Mouse (Mus musculus): ENCODE measurements around the gene E2f4. TPM values are rescaled to one million over a fixed set of nuclear protein-coding genes. Genes with fewer than 3 reads are reported as not detected.

E2f4 gene
- polyA plus RNA-seq (2012; rRNA removed), result 125 and 134 TPM in 2 replicates

DNA sequence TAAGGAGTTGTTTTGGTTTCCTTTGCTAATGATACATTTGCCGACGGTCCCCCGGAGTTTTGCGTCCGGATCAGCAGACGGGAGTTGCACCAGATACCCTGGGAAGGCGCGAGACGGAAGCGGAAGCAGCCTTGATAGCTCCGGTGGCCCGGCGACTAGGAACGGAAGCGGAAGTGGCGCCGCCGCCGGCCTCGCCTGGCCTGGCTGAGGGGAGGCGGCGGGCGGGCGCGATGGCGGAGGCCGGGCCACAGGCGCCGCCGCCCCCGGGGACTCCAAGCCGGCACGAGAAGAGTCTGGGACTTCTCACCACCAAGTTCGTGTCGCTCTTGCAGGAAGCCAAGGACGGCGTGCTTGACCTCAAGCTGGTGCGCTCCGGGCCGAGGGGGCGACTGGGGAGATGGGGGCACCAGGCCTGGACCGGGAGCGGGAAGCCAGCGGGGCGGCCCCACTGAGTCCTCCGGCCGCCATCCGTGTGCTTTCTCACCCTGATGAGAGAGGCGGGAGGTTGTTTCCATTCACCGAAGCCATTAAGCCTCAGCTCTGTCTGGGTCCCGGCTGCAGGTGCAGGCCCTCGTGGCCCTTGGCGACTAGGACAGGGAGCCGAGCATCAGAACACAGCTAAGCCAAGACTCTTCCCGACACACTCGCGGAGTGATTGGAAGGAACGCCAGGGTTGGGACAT is at the start of gene E2f4:
E2f4 (plus strand) TSS at position 153 of the 682 bp plus-strand sequence.

DNA sequence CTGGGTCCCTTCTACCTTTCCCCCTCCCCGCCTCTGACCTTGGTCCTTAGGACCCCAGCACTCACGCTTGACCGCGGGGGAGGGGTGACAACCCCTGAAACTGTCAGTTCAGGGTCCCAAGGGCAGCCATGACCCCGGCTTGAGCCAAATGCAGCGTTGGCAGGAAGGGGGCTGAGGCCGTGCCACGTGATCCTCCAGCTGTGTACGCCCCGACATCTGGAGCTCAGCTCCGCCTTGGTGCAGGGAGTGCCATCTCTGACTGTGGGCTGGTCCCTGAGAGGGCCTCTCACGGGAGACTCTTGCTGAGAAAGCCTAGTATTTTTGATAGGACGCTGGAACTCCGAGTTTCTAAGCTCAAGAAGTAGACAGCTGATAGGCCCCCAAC is 42.5 kb upstream of the E2f4 start, which contains the start of gene B3gnt9:
B3gnt9 (minus strand) TSS at position 188 of the 385 bp plus-strand sequence.

DNA sequence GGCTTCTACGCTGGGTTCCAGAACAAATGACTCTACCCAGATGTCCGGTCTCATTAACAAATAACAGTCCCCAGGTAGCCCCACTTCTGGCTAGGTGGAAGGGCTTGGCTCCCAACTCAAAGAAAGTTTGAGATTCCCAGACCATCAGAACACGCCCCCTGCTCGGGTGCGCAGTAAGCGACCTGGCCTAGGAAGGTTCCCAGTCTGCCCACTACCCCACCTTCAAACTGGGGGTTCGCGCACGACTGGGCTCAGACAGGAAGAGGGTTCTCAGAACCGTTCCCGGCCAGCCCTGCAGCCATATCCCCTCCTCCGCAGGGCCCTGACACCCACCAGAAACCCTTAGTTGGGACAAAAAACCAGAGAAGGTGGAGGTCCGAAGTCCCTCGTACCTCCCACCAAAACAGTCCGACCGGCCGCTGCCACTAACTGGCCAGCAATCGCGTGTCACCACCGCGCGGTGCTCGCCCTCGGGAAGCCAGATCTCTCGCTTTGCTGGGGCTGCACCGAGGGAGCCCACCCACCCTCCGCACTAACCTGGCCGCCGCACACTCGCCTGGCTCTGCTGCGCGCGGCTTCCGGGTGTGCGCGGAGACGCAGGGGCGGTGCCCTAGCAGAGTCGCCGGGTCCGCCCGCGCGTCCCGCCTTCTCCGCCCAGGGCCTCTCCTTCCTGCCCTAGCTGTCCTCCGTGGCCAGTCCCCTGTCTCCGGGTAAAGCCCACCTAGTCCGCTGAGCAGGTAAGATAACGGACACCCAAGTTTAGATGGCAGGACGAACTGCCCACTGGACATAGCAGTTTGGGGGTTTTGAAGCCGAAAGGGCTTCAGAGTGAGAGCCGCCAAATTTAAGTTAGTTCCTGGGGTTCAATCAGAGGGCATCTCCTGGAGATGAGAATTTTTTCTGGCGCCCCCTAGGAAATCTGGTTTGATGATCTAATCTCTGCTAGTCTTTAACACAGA is 33.2 kb upstream of the E2f4 start, which contains the start of the genes Tradd and Fbxl8:
Tradd (minus strand) TSS at position 586 of the 959 bp plus-strand sequence.
Fbxl8 (plus strand) TSS at position 625 of the 959 bp plus-strand sequence.

DNA sequence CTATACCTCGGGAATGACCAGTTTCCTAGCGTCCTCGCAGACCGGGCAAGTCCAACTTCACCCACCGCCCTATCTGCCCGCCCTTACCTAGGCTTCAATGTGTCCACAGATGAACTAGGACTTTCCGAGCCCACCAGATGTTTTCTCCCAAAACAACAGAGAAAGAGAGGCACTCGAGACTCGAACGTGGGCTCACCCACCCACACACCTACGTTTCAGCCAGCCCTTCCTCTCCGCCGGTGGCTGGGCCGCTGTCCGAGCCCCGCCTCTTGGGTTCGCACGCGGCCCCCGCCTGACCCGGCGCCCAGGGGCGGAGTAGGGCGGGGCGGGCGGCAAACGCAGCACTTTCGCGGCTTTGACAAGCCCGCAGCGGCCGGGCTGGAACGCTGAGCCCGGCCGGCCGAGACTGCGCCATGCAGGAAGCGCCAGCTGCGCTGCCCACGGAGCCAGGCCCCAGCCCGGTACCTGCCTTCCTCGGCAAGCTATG is 28.0 kb upstream of the E2f4 start, which contains the start of gene Hsf4:
Hsf4 (plus strand) TSS at position 341 of the 487 bp plus-strand sequence.

DNA sequence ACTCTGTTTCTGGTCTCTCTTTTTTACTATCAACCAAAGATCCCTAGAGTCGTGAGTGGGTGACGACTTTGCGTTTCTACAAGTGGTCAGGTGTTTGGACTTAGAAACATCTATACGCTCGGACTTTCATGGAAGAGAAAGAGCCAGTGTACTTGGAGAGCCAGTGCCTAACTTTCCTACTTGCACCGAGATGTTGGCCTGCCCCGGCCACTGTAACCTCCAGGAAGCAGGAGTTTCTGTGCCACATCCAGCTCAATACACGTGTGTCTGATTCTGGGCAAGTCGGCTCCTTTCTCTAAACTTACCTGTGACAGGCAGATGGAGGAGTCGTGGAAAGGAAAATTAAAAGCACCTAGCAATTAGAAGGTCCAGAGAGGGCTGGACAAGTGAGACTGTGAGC is 21.6 kb upstream of the E2f4 start, which contains the start of gene Nol3:
Nol3 (plus strand) TSS at position 301 of the 400 bp plus-strand sequence.

DNA sequence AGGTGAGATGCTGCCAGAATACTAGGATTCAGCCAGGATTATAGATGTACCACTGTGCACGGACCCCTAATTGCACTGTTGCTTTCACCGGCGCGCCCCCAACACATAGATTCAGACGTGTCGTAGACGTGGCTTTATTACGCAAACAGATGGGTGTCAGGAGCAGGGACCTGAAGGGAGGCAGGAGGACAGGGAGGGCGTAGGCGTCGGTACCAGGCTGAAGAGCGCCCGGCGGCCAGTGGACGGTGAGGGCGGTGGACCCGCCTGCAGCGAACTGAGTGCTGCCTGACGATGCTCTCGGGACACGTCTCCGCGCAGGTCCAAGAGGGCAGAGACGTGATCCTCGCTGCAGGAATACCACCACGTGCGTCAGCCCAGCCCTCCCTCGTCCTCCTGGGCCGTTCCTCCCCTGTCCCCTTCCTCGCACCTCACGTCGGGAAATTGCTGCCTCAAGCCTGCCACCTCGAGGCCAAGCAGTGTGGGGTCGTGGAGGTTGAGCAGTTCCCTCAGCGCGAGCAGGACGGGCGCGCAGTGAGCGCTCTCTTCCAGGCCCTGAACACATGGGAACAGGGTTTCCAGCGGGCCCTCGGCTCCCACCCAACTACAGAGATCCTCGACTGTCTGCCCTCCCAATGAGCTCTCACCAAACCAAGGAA is 7.5 kb upstream of the E2f4 start, which contains the start of gene 4931428F04Rik:
4931428F04Rik (minus strand) TSS at position 60 of the 656 bp plus-strand sequence.

DNA sequence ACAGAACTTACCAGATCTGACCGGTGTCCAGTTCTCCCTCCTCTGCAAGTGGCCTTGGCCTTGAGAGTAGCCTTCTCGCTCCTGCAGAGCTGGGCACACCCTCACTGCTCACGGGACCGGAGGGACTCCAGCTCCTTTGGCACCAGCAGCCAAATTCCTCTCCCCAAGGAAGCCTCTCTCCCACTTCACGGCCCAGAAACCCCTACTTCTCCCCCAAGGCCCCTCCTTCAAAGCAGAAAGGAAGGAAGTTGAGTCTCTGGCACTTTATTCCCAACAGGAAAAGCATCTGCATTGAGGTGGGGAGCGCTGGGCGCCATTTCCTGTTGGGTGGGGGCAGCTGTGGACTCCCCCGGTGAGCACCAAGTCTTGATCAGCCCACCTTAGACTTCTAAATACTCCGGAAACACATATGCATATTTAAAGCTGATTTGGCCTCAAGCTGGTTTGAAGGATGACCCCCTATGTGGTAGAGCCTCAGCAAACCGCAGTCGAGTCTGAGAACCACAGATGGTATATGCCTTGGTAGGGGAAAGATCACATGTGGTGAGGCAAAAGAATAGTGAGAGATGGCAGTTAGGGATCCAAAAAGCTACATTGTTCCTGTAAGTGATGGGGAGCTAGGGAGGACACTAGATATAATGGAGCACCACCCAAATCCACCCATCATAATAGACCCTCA is 1.4 kb upstream of the E2f4 start, which contains the start of gene Exoc3l:
Exoc3l (minus strand) TSS at position 207 of the 679 bp plus-strand sequence.

DNA sequence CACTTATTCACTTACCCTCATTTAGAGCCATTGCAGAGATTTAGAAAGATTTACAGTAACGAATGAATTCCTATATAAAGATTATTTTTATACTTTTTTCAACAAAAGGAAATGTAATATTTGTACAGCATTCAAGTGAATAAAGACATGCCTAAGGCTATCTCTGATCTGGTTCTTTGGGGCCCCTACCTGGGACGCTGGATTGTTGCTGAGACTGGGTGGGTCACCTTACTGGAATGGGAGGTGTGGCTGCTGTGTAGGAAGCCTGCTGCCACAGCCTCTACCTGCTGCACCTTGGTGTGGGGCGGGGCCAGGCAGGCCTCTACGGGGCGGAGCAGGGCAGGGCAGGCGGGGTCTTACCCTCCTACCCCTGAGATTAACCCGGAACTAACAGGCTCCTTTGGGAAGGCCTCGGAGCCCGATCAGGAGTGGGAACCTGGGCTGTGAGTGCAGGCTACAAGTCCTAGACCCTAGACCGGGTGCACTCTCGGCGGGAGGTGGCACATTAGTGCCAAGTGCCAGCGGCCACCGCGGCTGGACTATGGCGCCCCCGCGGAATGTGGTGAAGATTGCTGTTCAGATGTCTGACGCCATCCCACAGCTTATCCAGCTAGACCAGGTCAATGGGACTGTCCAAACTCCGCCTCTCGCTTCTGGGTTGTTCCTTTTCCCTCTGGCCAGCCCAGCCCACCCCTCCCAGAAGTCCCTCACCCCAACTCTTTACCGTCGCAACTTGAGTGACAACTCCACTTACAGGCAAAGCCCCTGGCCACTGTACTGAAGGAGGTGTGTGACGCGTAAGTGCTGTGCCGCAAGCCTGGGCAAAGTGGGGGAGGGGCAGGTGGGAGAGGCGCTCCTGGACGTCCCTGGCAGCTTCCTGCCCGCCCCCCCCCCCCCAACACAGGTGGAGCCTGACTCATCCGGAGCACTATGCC is 8.0 kb downstream of the E2f4 start, which contains the start of gene Elmo3:
Elmo3 (plus strand) TSS at position 391 of the 935 bp plus-strand sequence.

DNA sequence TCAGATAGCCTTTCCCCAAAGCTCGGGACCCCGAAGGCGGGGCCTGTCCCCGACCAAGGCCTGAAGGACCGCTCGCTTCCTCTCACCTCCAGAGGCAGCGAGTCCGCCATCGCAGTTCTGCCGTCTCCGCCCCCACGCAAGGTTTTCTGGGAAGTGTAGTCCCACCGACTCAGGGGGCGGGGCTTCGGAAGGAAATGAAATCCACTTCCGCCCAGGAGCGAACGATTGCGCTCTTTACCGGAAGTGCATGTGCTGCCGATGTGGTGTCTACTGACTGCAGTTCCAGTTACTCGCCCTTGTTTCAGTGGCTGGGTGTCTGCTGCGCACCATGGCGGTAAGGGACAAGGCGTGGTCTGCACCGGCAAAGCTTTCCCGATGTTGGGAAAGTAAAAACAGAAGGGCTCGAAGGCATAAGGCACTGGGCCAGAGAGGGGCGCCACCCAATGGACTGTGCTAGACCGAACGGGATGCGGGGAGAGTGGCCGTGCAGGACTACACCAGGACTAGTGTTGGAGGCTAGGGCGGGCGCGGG is 28.7 kb downstream of the E2f4 start, which contains the start of the genes Lrrc29 and Tmem208:
Lrrc29 (minus strand) TSS at position 138 of the 532 bp plus-strand sequence.
Tmem208 (plus strand) TSS at position 214 of the 532 bp plus-strand sequence.

DNA sequence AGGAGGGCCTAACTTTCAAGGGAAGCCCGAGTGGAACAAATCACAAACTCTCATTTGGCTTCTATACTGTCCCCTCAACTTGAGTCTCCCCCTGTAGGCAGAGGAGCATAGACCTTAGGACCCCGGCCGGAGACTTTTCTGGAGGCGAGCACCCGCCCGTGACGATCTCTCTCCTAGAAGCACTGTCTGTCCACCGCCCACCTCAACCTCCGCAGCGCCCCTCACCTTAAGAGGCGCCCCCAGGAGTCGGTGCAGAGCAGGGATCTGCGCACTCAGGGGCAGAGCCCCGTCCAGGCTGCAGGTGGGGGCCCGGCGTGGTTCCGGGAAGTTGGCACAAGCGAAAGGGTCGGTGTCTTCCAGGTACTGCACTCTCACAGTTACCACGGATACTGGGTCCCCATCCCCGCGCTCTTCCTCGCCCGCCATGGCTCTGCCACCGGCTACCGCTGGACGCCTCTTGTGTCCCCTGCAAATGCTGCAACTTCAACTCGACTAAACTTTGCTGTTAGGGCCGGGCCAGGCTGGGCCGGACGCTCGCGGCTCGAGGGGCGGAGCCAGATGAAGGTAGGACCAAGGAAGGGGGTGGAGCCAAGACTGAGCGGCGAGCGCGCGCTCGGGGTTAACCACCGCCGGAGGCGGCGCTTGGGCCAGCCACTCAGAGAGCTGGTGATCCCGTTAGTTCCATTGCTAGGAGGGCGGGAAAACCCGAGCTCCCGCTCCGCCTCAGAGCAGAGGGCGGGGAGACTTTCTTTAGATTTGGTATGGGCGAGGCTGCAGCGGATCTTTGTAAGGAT is 50.2 kb downstream of the E2f4 start, which contains the start of gene Fhod1:
Fhod1 (minus strand) TSS at position 526 of the 794 bp plus-strand sequence.

DNA sequence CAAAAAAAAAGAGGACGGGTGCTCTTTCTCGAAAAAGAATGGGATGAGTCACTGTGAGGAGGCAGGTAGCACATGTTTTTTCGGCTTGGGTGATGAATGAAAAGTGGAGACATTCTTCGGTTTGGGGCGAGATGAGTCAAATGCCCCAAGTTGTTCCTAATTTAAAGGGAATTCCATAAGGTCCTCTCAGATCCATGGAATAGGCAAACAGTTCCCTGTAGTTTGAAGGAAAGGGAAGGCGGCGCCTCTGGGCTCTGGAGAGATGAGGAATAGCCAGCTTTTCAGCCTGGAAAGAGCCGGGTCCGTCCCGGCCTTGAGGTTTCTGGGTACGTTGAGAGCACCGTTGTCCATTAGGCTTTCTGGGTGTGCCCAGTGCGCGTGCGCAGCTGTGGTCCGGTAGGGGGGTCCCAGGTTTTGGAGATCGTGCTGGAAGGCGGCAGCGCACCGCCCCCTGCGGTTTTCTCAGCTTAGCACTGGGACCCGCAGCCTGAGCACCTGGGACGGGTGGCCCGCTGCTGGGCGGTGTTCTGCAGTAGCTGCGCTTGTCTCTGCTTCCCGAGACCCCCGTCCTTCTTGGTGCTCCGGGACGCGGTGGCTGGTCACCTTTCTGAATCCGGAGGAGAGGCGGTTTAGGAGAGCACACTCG is 51.1 kb downstream of the E2f4 start, which contains the start of gene Slc9a5:
Slc9a5 (plus strand) TSS at position 394 of the 646 bp plus-strand sequence.

Other genes starting within 250 kb of the E2f4 start
- not detected in 2 replicates for gene Ces3a, start 249.1 kb upstream of the E2f4 start, polyA plus RNA-seq (2012; rRNA removed)
- 0.07 TPM in 1 of 2 replicates, not detected in the other for gene Ces3b, start 213.9 kb upstream of the E2f4 start, polyA plus RNA-seq (2012; rRNA removed)
- not detected in 2 replicates for gene Ces4a, start 165.9 kb upstream of the E2f4 start, polyA plus RNA-seq (2012; rRNA removed)
- 6.9 and 10.0 TPM in 2 replicates for gene Cbfb, start 127.0 kb upstream of the E2f4 start, polyA plus RNA-seq (2012; rRNA removed)
- 14.8 and 16.9 TPM in 2 replicates for gene D230025D16Rik, start 72.5 kb upstream of the E2f4 start, polyA plus RNA-seq (2012; rRNA removed)
- 35.2 and 44.8 TPM in 2 replicates for gene B3gnt9, start 42.5 kb upstream of the E2f4 start, polyA plus RNA-seq (2012; rRNA removed)
- 129 and 138 TPM in 2 replicates for gene Tradd, start 33.1 kb upstream of the E2f4 start, polyA plus RNA-seq (2012; rRNA removed)
- 32.7 and 38.4 TPM in 2 replicates for gene Fbxl8, start 33.0 kb upstream of the E2f4 start, polyA plus RNA-seq (2012; rRNA removed)
- gene Hsf4, start 27.9 kb upstream of the E2f4 start, polyA plus RNA-seq (2012; rRNA removed), result 2.5 and 2.8 TPM in 2 replicates
- gene Nol3, start 21.5 kb upstream of the E2f4 start, polyA plus RNA-seq (2012; rRNA removed), result 3.5 and 4.6 TPM in 2 replicates
- gene 4931428F04Rik, start 7.8 kb upstream of the E2f4 start, polyA plus RNA-seq (2012; rRNA removed), result 4.0 TPM in 2 replicates
- 2.5 and 4.1 TPM in 2 replicates for gene Exoc3l, start 1.6 kb upstream of the E2f4 start, polyA plus RNA-seq (2012; rRNA removed)
- gene Elmo3, start 7.9 kb downstream of the E2f4 start, polyA plus RNA-seq (2012; rRNA removed), result 87.8 and 103 TPM in 2 replicates
- 7.6 and 9.6 TPM in 2 replicates for gene Lrrc29, start 28.6 kb downstream of the E2f4 start, polyA plus RNA-seq (2012; rRNA removed)
- gene Tmem208, start 28.7 kb downstream of the E2f4 start, polyA plus RNA-seq (2012; rRNA removed), result 89.6 and 121 TPM in 2 replicates
- gene Fhod1, start 50.3 kb downstream of the E2f4 start, polyA plus RNA-seq (2012; rRNA removed), result 40.7 and 41.1 TPM in 2 replicates
- gene Slc9a5, start 51.2 kb downstream of the E2f4 start, polyA plus RNA-seq (2012; rRNA removed), result 9.1 and 11.1 TPM in 2 replicates
- 0.37 and 0.56 TPM in 2 replicates for gene Plekhg4, start 75.6 kb downstream of the E2f4 start, polyA plus RNA-seq (2012; rRNA removed)
- 0.05 TPM in 1 of 2 replicates, not detected in the other for gene Kctd19, start 115.8 kb downstream of the E2f4 start, polyA plus RNA-seq (2012; rRNA removed)
- gene Lrrc36, start 115.9 kb downstream of the E2f4 start, polyA plus RNA-seq (2012; rRNA removed), result 0.16 and 0.56 TPM in 2 replicates
- gene Tppp3, start 173.9 kb downstream of the E2f4 start, polyA plus RNA-seq (2012; rRNA removed), result 319 and 403 TPM in 2 replicates
- gene Zdhhc1, start 199.2 kb downstream of the E2f4 start, polyA plus RNA-seq (2012; rRNA removed), result 52.7 and 54.0 TPM in 2 replicates
- gene Hsd11b2, start 221.1 kb downstream of the E2f4 start, polyA plus RNA-seq (2012; rRNA removed), result 624 and 727 TPM in 2 replicates